Mouse (Mus musculus): ENCODE measurements around the gene 7420426K07Rik. TPM values are rescaled to one million over a fixed set of nuclear protein-coding genes. Genes with fewer than 3 reads are reported as not detected.

Gene 7420426K07Rik
- polyA plus RNA-seq, 1 experiment from 2014 or later: not detected

GRCm38 (mm10) chr9:98932931-98933330 is 30.0 kb downstream of the 7420426K07Rik start:
- Histone ChIP-seq H3K4me1 (replicated peaks; ENCODE audit: control insufficient read depth, insufficient read depth, low read length) (no peaks in the 10 kb centered on the region), H3K27ac (ENCODE audit: low read length) (no peak overlapping the region), H3K36me3 (ENCODE audit: control insufficient read depth, insufficient read depth, low read length) (no peaks in the 10 kb centered on the region), H3K9me3 (ENCODE audit: control insufficient read depth, low read length) (peaks cover 2% of the 10 kb centered on the region; the same call in 1 of the 2 replicates), H3K4me3 (ENCODE audit: low read length) (no peak overlapping the region), H3K4me2 (ENCODE audit: low read depth, low read length) (no peak overlapping the region), H3K9ac (ENCODE audit: low read length) (no peak overlapping the region), H3K27me3 (ENCODE audit: control insufficient read depth, insufficient read depth, low read depth, low read length) (no peaks in the 10 kb centered on the region)
- WGBS: 36% methylated on average over 6 of the region's 6 CpGs
- no peak for ATAC-seq (ENCODE audit: low read depth)

- Histone ChIP-seq H3K36me3 (ENCODE audit: control insufficient read depth, insufficient read depth, low read length) (no peaks in the 10 kb centered on the region), H3K27ac (ENCODE audit: low read length) (no peak overlapping the region), H3K4me2 (ENCODE audit: low read depth, low read length) (no peak overlapping the region), H3K4me3 (ENCODE audit: low read length) (no peak overlapping the region), H3K9me3 (ENCODE audit: control insufficient read depth, low read length) (no peaks in the 10 kb centered on the region), H3K4me1 (replicated peaks; ENCODE audit: control insufficient read depth, insufficient read depth, low read length) (no peaks in the 10 kb centered on the region), H3K9ac (ENCODE audit: low read length) (no peak overlapping the region), H3K27me3 (ENCODE audit: control insufficient read depth, insufficient read depth, low read depth, low read length) (no peaks in the 10 kb centered on the region)
- 29% methylated on average over 16 of the region's 16 CpGs for WGBS
- ATAC-seq (ENCODE audit: low read depth): no peak
Observed at GRCm38 (mm10) chr9:98935190-98935909, 32.4 kb downstream of the 7420426K07Rik start.

- H3K36me3 ChIP-seq (ENCODE audit: control insufficient read depth, insufficient read depth, low read length): no peaks in the 10 kb centered on the region
- H3K4me1 ChIP-seq (replicated peaks; ENCODE audit: control insufficient read depth, insufficient read depth, low read length): no peaks in the 10 kb centered on the region
- H3K9me3 ChIP-seq (ENCODE audit: control insufficient read depth, low read length): no peaks in the 10 kb centered on the region
- no peak for ATAC-seq (ENCODE audit: low read depth)
- no peak overlapping the region for H3K9ac ChIP-seq (ENCODE audit: low read length)
- 13% methylated on average over 2 of the region's 2 CpGs for WGBS
- H3K4me3 ChIP-seq (ENCODE audit: low read length): no peak overlapping the region
- H3K27ac ChIP-seq (ENCODE audit: low read length): no peak overlapping the region
- no peak overlapping the region for H3K4me2 ChIP-seq (ENCODE audit: low read depth, low read length)
- H3K27me3 ChIP-seq (ENCODE audit: control insufficient read depth, insufficient read depth, low read depth, low read length): no peaks in the 10 kb centered on the region; the same call in 1 of the 2 replicates
Observed at GRCm38 (mm10) chr9:98939290-98939689, 36.4 kb downstream of the 7420426K07Rik start.

GRCm38 (mm10) chr9:98952171-98953050 is 49.5 kb downstream of the 7420426K07Rik start:
- Histone ChIP-seq H3K4me1 (replicated peaks; ENCODE audit: control insufficient read depth, insufficient read depth, low read length) (peaks cover 20% of the 10 kb centered on the region), H3K9me3 (ENCODE audit: control insufficient read depth, low read length) (no peaks in the 10 kb centered on the region), H3K4me3 (ENCODE audit: low read length) (no peak overlapping the region), H3K4me2 (ENCODE audit: low read depth, low read length) (no peak overlapping the region), H3K36me3 (ENCODE audit: control insufficient read depth, insufficient read depth, low read length) (no peaks in the 10 kb centered on the region), H3K27ac (ENCODE audit: low read length) (no peak overlapping the region), H3K9ac (ENCODE audit: low read length) (no peak overlapping the region), H3K27me3 (ENCODE audit: control insufficient read depth, insufficient read depth, low read depth, low read length) (peaks cover 76% of the 10 kb centered on the region)
- WGBS: under 1% methylated on average over 38 of the region's 40 CpGs
- no peak for ATAC-seq (ENCODE audit: low read depth)

- ATAC-seq (ENCODE audit: low read depth): no peak
- H3K4me1 ChIP-seq (replicated peaks; ENCODE audit: control insufficient read depth, insufficient read depth, low read length): peaks cover 20% of the 10 kb centered on the region
- H3K9me3 ChIP-seq (ENCODE audit: control insufficient read depth, low read length): no peaks in the 10 kb centered on the region
- H3K36me3 ChIP-seq (ENCODE audit: control insufficient read depth, insufficient read depth, low read length): no peaks in the 10 kb centered on the region
- H3K27ac ChIP-seq (ENCODE audit: low read length): no peak overlapping the region
- H3K27me3 ChIP-seq (ENCODE audit: control insufficient read depth, insufficient read depth, low read depth, low read length): peaks cover 80% of the 10 kb centered on the region
- WGBS: 3% methylated on average over 4 of the region's 4 CpGs
- H3K4me3 ChIP-seq (ENCODE audit: low read length): no peak overlapping the region
- H3K9ac ChIP-seq (ENCODE audit: low read length): no peak overlapping the region
- no peak overlapping the region for H3K4me2 ChIP-seq (ENCODE audit: low read depth, low read length)
Observed at GRCm38 (mm10) chr9:98953291-98953690, 50.4 kb downstream of the 7420426K07Rik start.

GRCm38 (mm10) chr9:98953830-98954229 is 50.9 kb downstream of the 7420426K07Rik start:
- Histone ChIP-seq H3K4me3 (ENCODE audit: low read length) (no peak overlapping the region), H3K9ac (ENCODE audit: low read length) (no peak overlapping the region), H3K27ac (ENCODE audit: low read length) (no peak overlapping the region), H3K36me3 (ENCODE audit: control insufficient read depth, insufficient read depth, low read length) (no peaks in the 10 kb centered on the region), H3K4me1 (replicated peaks; ENCODE audit: control insufficient read depth, insufficient read depth, low read length) (peaks cover 20% of the 10 kb centered on the region), H3K4me2 (ENCODE audit: low read depth, low read length) (no peak overlapping the region), H3K9me3 (ENCODE audit: control insufficient read depth, low read length) (no peaks in the 10 kb centered on the region), H3K27me3 (ENCODE audit: control insufficient read depth, insufficient read depth, low read depth, low read length) (peaks cover 85% of the 10 kb centered on the region)
- 5% methylated on average over 9 of the region's 9 CpGs for WGBS
- ATAC-seq (ENCODE audit: low read depth): no peak

Other genes starting within 250 kb of the 7420426K07Rik start
- not detected in 2 replicates for gene Prr23a1, start 60.6 kb upstream of the 7420426K07Rik start, polyA plus RNA-seq (2015; fragmentation: Nextera tagmentation; extraction: Ambion mirVana)
- not detected in 2 replicates for gene Prr23a2, start 46.6 kb upstream of the 7420426K07Rik start, polyA plus RNA-seq (2015; fragmentation: Nextera tagmentation; extraction: Ambion mirVana)
- not detected in 2 replicates for gene Prr23a3, start 38.4 kb upstream of the 7420426K07Rik start, polyA plus RNA-seq (2015; fragmentation: Nextera tagmentation; extraction: Ambion mirVana)
- gene Foxl2, start 52.2 kb downstream of the 7420426K07Rik start, polyA plus RNA-seq (2015; fragmentation: Nextera tagmentation; extraction: Ambion mirVana): not detected in 2 replicates
- 37.6 and 38.7 TPM in 2 replicates for gene Faim, start 83.3 kb downstream of the 7420426K07Rik start, polyA plus RNA-seq (2015; fragmentation: Nextera tagmentation; extraction: Ambion mirVana)
- 0.14 TPM in 1 of 2 replicates, not detected in the other for gene Gm1123, start 132.6 kb downstream of the 7420426K07Rik start, polyA plus RNA-seq (2015; fragmentation: Nextera tagmentation; extraction: Ambion mirVana)
- 1.3 and 1.6 TPM in 2 replicates for gene Pik3cb, start 237.5 kb downstream of the 7420426K07Rik start, polyA plus RNA-seq (2015; fragmentation: Nextera tagmentation; extraction: Ambion mirVana)

All from lung, embryonic 16.5 days (tissue).